Mouse (Mus musculus) neural tube, embryonic 12.5 days (tissue): ENCODE measurements around the gene BC049730. TPM values are rescaled to one million over a fixed set of nuclear protein-coding genes. Genes with fewer than 3 reads are reported as not detected.
A peak's percentile ranks its signal among the peaks of the same experiment; 100 is the strongest.
"Not testable (repeated sequence)": the region's sequence is repeated elsewhere in the genome, so short reads cannot be mapped to it uniquely, and the experiment has no call there.

Experiments
- ATAC-seq: fragments of 200-750 bp; cut with Nextera tagmentation; 2 replicates; pipeline ENCODE4 v1.8.0; 2017; ENCODE audit warnings: low read depth, mild to moderate bottlenecking, moderate TSS enrichment, moderate library complexity; ENCODE audit not compliant: low FRiP score
- H3K27ac ChIP-seq: fragments of 300-500 bp; sonication (generic); 2 replicates; pipeline ENCODE4 v1.5.1; 2016
- H3K27me3 ChIP-seq: fragments of 300-500 bp; sonication (generic); replicated peaks from 2 replicates; pipeline ENCODE4 v1.6.1; 2016; ENCODE audit warnings: mild to moderate bottlenecking
- H3K36me3 ChIP-seq: fragments of 300-500 bp; sonication (generic); 2 replicates; pipeline ENCODE4 v1.6.1; 2016; ENCODE audit warnings: mild to moderate bottlenecking
- H3K4me1 ChIP-seq: fragments of 300-500 bp; sonication (generic); 2 replicates; pipeline ENCODE4 v1.6.1; 2016
- H3K4me2 ChIP-seq: fragments of 300-500 bp; sonication (generic); replicated peaks from 2 replicates; pipeline ENCODE4 v1.6.1; 2016; ENCODE audit warnings: mild to moderate bottlenecking
- H3K4me3 ChIP-seq: fragments of 300-500 bp; sonication (generic); 2 replicates; pipeline ENCODE4 v1.5.1; 2016
- H3K9ac ChIP-seq: fragments of 300-500 bp; sonication (generic); 2 replicates; pipeline ENCODE4 v1.6.1; 2016; ENCODE audit warnings: mild to moderate bottlenecking
- H3K9me3 ChIP-seq: fragments of 300-500 bp; sonication (generic); 2 replicates; pipeline ENCODE4 v1.6.1; 2016; ENCODE audit warnings: mild to moderate bottlenecking
- WGBS: fragments of 180-500 bp; shearing (Covaris S2); methylation state at CpG from one replicate; pipeline ENCODE4 v1.1.7; 2016; 5-methylcytosine and 5-hydroxymethylcytosine counted together
- polyA plus RNA-seq: library from polyadenylated mRNA; unstranded; fragments of >200 nt; fragmentation: Nextera tagmentation; extraction: Ambion mirVana; gene quantifications from 2 replicates; pipeline ENCODE4 v1.2.1, GENCODE M21; 2016

BC049730 gene
- polyA plus RNA-seq, 1 experiment from 2014 or later, result not detected

DNA sequence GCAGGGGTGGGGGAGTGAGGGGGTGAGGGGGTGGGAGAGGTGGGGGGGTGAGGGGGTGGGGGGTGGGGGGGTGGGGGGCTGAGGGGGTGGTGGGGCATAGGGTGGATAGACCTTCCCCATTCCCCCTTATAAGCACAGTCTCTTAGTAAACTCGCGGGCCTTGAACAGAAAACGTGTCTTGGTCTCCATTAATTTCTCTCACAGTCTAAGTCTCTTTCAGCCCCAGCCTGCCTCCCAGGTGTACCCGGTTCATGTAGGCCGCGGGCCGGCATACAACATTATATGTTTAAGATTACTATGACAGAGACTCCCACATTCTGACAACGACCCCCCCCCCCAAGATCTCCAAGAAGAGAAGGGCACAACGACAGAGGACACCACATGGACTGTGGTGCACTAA lies 6.2 kb upstream of the BC049730 start:
- H3K4me1 ChIP-seq, H3K27me3 ChIP-seq, H3K36me3 ChIP-seq, H3K4me3 ChIP-seq, H3K4me2 ChIP-seq, H3K9me3 ChIP-seq, H3K27ac ChIP-seq, H3K9ac ChIP-seq, ATAC-seq: not testable (repeated sequence)
- 78% methylated on average over 9 of the region's 9 CpGs for WGBS

DNA sequence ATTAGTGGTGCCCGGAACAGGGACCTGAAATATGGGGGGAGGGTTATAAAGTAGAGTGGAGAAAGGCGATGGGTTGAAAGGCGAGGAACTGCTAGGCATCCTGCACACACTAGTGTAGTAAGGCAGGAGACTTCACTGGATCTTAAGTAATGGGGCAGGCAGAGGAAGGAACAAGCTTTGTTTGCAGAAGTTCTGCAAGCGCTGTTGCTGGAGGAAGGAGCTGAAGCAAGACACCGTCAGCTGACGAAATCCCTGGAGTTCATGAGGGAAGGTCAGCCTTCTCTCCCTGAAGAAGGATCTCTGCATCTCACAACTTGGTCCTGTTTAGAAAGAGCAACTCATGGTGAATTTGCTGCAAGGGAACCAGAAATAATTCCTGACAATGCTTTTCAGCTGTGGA lies 6.0 kb downstream of the BC049730 start:
- WGBS, result 77% methylated on average over 6 of the region's 6 CpGs

DNA sequence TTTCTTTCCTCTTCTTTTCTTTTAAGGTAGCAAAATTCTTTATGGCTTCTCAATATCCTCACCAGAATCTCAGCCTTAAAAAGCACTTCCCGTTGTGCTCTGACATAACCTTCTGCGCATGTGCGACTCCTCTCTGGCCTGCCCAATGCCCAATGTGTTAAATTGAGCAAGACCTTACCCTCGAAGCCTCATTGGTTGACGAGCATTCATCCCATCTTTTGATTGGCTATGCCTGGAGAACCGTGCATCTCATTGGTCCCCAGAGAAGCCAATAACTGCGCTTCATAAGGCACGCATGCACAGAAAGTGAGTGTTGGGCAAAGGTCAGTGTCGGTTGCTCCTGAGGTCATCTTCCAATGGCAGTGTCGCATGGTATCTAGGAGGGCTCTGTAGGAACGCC lies 17.8 kb downstream of the BC049730 start, which contains the start of gene Gm4763:
TSS of gene Gm4763 (minus strand) at position 101 of the 400 bp plus-strand sequence.
- not testable (repeated sequence) for H3K27ac ChIP-seq, H3K4me2 ChIP-seq, H3K4me3 ChIP-seq, H3K9me3 ChIP-seq, H3K27me3 ChIP-seq, H3K9ac ChIP-seq, H3K4me1 ChIP-seq, H3K36me3 ChIP-seq, ATAC-seq
- WGBS, result 90% methylated on average over 11 of the region's 11 CpGs

More for the DNA sequence above, 6.0 kb downstream of the BC049730 start:
- Histone ChIP-seq H3K4me2 (no peak overlapping the region), H3K27ac (no peak overlapping the region), H3K4me3 (no peak overlapping the region), H3K27me3 (no peaks in the 10 kb centered on the region), H3K4me1 (no peaks in the 10 kb centered on the region), H3K9ac (no peak overlapping the region), H3K9me3 (no peaks in the 10 kb centered on the region), H3K36me3 (no peaks in the 10 kb centered on the region)
- ATAC-seq, result no peak

DNA sequence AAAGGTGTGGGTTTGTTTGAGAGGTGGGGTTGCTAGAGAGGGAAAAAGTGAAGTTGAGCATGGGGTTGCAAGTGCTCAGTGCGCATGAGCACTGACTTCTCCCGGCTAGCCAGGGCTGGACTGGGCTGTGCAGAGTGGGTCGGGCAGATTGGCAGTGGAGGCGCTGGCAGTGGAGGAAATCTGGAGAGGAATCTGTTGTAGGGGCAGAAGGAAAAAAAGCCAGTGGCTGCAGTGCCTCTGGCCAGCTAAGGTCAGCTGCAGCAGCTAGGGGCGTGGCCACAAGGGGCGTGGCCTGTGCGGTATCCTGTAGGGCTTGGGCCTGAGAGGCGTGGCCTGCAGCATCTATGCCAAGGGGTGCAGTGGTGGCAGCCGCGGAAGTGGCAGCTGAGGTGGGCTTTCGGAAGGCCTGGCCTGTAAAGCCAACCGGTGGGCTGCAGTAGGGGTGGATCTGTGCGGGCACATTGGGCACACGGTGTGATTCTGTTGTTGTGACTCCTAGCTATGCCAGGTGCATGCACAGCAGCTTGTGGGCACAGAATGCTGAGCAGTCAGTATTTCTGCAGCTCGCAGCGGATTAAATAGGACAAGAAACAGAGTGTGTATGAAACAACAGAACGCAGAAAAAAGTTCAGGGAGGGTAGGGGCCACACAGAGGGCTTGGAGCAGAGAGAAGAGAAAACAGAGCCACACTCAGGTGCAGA lies 27.1 kb downstream of the BC049730 start:
- ATAC-seq, result peak; percentile 66
- no peak overlapping the region for H3K9ac ChIP-seq

DNA sequence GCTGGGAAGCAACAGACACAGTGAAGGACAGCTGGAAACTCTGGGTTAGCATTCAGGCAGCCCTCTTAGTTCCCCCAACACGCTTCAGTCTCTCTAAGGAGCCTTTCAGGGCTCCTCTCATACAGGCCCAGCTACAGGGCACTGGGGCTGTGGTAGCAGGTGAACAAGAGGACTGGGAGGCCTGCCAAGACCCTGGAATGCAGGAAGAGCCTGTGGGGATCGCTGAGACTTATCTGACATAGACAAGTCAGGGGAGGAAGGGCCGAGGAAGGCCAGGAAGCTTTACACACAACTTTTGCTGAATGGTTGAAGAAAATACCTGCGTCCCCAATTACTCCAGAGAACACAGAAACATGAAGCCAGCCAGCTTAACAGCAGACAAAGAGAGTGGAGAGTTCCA lies 41.7 kb downstream of the BC049730 start:
- no peak overlapping the region for H3K9ac ChIP-seq
- 66% methylated on average over 4 of the region's 4 CpGs for WGBS
- ATAC-seq, result no peak

More for the DNA sequence above, 27.1 kb downstream of the BC049730 start:
- H3K9me3 ChIP-seq, result no peaks in the 10 kb centered on the region; the same call in 1 of the 2 replicates
- WGBS, result 18% methylated on average over 17 of the region's 17 CpGs
- no peaks in the 10 kb centered on the region for H3K4me1 ChIP-seq
- H3K4me2 ChIP-seq, result peak overlapping the region; percentile 43
- no peak overlapping the region for H3K27ac ChIP-seq
- no peaks in the 10 kb centered on the region for H3K36me3 ChIP-seq
- no peak overlapping the region for H3K4me3 ChIP-seq
- H3K27me3 ChIP-seq, result no peaks in the 10 kb centered on the region

DNA sequence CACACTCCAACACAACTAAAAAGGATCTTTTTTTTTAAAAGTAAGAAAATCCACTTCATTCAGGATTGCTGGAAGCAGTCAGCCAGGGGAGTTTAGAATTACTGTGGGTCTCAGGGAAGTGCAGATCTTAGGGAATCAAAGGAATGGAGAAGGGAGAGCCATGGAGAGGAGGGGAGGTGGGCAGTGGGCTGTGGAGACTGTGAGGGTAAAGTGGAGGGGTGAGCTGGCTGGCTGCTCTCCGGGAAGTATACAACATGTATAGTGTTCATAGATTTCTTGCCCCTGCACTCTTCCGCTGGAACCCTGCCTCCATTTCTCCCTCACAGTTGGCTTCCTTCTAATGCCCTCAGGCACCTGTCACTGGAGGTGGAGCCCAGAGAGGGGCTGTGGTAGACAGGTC lies 42.6 kb downstream of the BC049730 start:
- Histone ChIP-seq H3K4me3 (no peak overlapping the region), H3K36me3 (no peaks in the 10 kb centered on the region), H3K27ac (no peak overlapping the region), H3K9ac (no peak overlapping the region), H3K27me3 (no peaks in the 10 kb centered on the region), H3K9me3 (no peaks in the 10 kb centered on the region), H3K4me1 (no peaks in the 10 kb centered on the region), H3K4me2 (no peak overlapping the region)
- 74% methylated on average over 2 of the region's 2 CpGs for WGBS
- no peak for ATAC-seq

More for the DNA sequence above, 41.7 kb downstream of the BC049730 start:
- H3K27ac ChIP-seq, result no peak overlapping the region
- H3K27me3 ChIP-seq, result no peaks in the 10 kb centered on the region
- H3K9me3 ChIP-seq, result no peaks in the 10 kb centered on the region
- H3K4me1 ChIP-seq, result no peaks in the 10 kb centered on the region
- no peak overlapping the region for H3K4me2 ChIP-seq
- no peaks in the 10 kb centered on the region for H3K36me3 ChIP-seq
- no peak overlapping the region for H3K4me3 ChIP-seq

DNA sequence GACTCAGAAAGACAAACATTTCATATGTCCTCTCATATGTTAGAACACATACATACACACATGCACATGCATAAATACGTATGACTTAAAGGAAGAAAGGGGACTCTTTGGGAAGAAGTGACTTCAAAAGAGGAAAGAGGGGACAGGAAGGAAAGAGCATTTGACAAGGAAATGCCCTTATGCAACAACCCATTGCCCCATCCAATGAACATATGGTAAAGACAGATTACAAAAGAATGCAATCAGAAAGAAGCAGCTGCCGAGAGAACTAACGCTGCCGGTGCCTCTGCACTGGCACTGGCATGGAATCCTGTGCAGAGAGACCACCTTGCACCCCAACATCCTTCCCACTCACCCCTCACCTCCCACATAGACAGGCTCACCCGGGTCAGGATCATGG lies 44.4 kb downstream of the BC049730 start:
- 86% methylated on average over 5 of the region's 5 CpGs for WGBS
- Histone ChIP-seq H3K9me3 (no peaks in the 10 kb centered on the region), H3K4me1 (no peaks in the 10 kb centered on the region), H3K9ac (no peak overlapping the region), H3K27ac (no peak overlapping the region), H3K4me3 (no peak overlapping the region), H3K36me3 (no peaks in the 10 kb centered on the region), H3K4me2 (no peak overlapping the region), H3K27me3 (no peaks in the 10 kb centered on the region)
- ATAC-seq, result no peak

DNA sequence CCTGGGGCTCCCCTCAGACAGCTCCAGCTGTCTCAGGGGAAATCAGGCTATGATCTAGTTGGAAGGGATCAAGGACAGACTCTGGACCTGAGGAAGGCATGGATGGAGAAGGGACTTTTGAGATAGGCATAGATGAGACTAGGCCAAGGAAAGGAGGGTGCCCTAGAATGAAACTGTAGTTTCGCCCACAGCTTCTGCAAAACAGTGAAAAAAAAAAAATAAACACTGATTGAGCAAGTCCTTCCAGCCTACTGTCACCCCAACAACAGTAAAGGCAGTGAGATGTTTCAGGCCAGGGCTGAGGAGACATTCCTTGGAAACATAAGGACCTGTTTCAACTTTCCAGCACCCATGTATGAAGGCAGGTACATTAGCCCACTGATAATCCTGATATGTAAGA lies 49.5 kb downstream of the BC049730 start:
- no peak overlapping the region for H3K4me3 ChIP-seq
- no peak for ATAC-seq
- no peak overlapping the region for H3K27ac ChIP-seq
- H3K9me3 ChIP-seq, result no peaks in the 10 kb centered on the region
- H3K4me2 ChIP-seq, result no peak overlapping the region
- no peaks in the 10 kb centered on the region for H3K36me3 ChIP-seq
- H3K9ac ChIP-seq, result no peak overlapping the region
- no peaks in the 10 kb centered on the region for H3K4me1 ChIP-seq
- WGBS, result 88% methylated on average over 1 of the region's 1 CpGs
- H3K27me3 ChIP-seq, result no peaks in the 10 kb centered on the region

DNA sequence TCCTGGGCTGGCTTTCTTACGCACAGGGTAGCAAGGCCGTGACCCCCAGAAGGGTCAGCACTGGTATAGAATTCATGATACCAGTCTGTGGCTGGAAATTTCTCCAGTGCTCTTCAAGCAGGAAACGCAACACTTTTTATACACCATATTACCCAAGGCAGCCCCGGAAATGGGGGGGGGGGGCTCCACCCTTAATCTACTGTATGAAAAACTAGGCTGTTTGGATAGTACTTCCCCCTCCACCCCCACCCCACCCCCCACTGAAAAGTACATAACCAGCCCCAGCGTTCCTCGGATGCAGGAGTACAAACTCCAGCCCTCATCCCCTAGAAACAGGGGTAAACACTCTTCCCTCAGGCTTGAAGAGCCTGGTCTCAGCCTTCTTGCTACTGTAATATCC lies 51.2 kb downstream of the BC049730 start, which contains the start of gene Cd177:
TSS of gene Cd177 (minus strand) at position 101 of the 400 bp plus-strand sequence.
- WGBS, result 77% methylated on average over 6 of the region's 6 CpGs
- H3K4me1 ChIP-seq, result no peaks in the 10 kb centered on the region
- no peak within 1 kb of the TSS for H3K4me3 ChIP-seq
- no peak for ATAC-seq
- H3K36me3 ChIP-seq, result no peaks in the 10 kb centered on the region
- no peak within 1 kb of the TSS for H3K9ac ChIP-seq
- H3K27ac ChIP-seq, result no peak within 1 kb of the TSS
- H3K4me2 ChIP-seq, result no peak within 1 kb of the TSS
- H3K9me3 ChIP-seq, result no peaks in the 10 kb centered on the region
- no peaks in the 10 kb centered on the region for H3K27me3 ChIP-seq

DNA sequence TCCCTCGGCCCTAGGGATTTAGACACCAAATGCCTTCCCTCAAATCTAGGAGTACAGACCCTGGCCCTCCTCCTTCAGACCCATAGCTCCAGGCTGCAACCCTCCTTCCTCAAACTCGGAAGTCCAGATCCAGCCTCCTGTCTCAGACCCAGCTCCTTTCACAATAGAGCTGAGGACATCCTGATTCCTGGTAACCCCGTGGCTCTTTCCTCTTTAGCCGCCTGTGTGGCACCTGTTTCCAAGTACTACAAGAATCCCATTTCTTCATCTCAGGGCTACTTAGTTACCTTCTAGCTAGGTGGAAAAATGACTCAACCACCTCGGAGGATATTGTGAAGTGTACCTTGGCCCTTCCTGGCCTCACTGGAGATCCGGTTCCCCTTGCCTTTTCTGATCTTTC lies 52.1 kb downstream of the BC049730 start:
- Histone ChIP-seq H3K4me2 (no peak overlapping the region), H3K4me1 (no peaks in the 10 kb centered on the region), H3K9ac (no peak overlapping the region), H3K4me3 (no peak overlapping the region), H3K36me3 (no peaks in the 10 kb centered on the region), H3K27me3 (no peaks in the 10 kb centered on the region), H3K9me3 (no peaks in the 10 kb centered on the region), H3K27ac (no peak overlapping the region)
- 80% methylated on average over 6 of the region's 6 CpGs for WGBS
- ATAC-seq, result no peak

DNA sequence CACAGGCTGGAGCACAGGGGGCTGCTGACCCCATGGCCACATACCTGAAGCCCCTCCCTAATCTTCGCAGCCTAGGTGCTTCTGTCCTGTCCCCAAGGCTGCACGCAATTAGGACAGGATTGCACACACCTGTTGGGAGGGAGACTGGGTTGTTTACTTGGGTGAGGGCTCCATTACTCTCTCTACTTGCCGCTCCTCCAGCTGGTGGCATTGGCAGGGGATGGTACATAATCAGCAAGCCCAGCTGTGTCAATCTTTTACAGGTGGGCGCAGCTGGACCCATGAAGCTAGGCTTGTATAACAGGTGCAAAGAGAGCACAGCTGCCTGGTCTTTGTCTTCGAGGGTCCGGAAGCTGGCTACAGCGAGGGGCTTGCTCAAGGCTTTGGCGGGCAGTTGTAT lies 53.5 kb downstream of the BC049730 start:
- H3K4me1 ChIP-seq, result no peaks in the 10 kb centered on the region
- H3K9me3 ChIP-seq, result no peaks in the 10 kb centered on the region
- H3K4me3 ChIP-seq, result no peak overlapping the region
- H3K4me2 ChIP-seq, result no peak overlapping the region
- H3K27ac ChIP-seq, result no peak overlapping the region
- no peak overlapping the region for H3K9ac ChIP-seq
- H3K27me3 ChIP-seq, result no peaks in the 10 kb centered on the region
- 90% methylated on average over 8 of the region's 8 CpGs for WGBS
- H3K36me3 ChIP-seq, result no peaks in the 10 kb centered on the region
- ATAC-seq, result no peak
